Mouse (Mus musculus) stomach, postnatal 0 days (tissue): Measurements from ENCODE around the gene Tbc1d14.

Experiments used
- CTCF ChIP-seq: IDR thresholded peaks from 2 replicates; pipeline ENCODE4 v1.5.1; 2016; ENCODE audit warnings: antibody characterized with exemption, low read depth, mild to moderate bottlenecking, moderate library complexity
- EP300 ChIP-seq: optimal IDR thresholded peaks from 2 replicates; pipeline ENCODE3; 2016; ENCODE audit warnings: antibody characterized with exemption

DNA sequence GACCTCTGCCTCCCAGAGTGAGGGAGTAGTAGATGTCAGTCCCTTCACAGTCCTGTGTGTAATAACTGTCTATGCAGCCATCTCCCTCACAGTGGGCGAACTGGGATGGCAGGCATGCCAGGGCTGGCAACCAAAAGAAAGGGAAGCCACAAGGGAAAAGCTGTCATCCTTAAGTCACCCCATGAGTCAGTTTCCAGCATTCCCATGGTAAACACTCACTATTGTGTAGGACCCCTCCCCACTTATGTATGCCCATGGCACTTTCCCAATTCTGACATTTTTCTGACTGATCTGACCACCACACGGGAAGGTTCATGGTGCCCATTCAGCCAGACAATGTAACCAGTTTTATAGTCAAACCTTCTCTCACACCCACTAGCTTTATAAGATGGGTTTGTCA is 132.4 kb downstream of the Tbc1d14 start:
- TF ChIP-seq CTCF (no peak), EP300 (no peak)
